ENCODE assay signal across 35 mouse cellular contexts in genomic region chr1:153019128-153019527, GRCm38 (mm10).
"Had no signal": no experiment of that assay in that cellular context is flagged by ENCODE, and none has a peak within 500 bp of the region (broad histone marks: within the 10 kb centered on the region; RNA-seq: fewer than 3 reads in every experiment).

No protein-coding gene starts in this region.

- ATAC-seq: hindbrain, embryonic 16.5 days; hindbrain, postnatal 0 days; inflammation-experienced regulatory T-cells, adult 6 months; intestine, embryonic 15.5 days; intestine, embryonic 16.5 days; intestine, postnatal 0 days had no signal

- H3K9ac ChIP-seq: heart, embryonic 12.5 days; heart, embryonic 13.5 days; heart, embryonic 15.5 days; hindbrain, embryonic 12.5 days; hindbrain, embryonic 13.5 days; hindbrain, embryonic 14.5 days; hindbrain, embryonic 15.5 days; intestine, embryonic 15.5 days; kidney, embryonic 15.5 days had no signal

- H3K9me3 ChIP-seq: heart, embryonic 10.5 days; heart, embryonic 12.5 days; heart, embryonic 13.5 days; heart, embryonic 15.5 days; hindbrain, embryonic 10.5 days; hindbrain, embryonic 12.5 days; hindbrain, embryonic 13.5 days; hindbrain, embryonic 15.5 days; intestine, embryonic 15.5 days; kidney, embryonic 15.5 days had no signal

- H3K4me2 ChIP-seq: heart, embryonic 11.5 days; heart, embryonic 12.5 days; heart, embryonic 13.5 days; heart, embryonic 15.5 days; hindbrain, embryonic 12.5 days; hindbrain, embryonic 13.5 days; hindbrain, embryonic 14.5 days; hindbrain, embryonic 15.5 days; intestine, embryonic 15.5 days; kidney, embryonic 15.5 days had no signal

- H3K36me3 ChIP-seq: heart, embryonic 10.5 days; heart, embryonic 12.5 days; heart, embryonic 13.5 days; heart, embryonic 15.5 days; hindbrain, embryonic 10.5 days; hindbrain, embryonic 12.5 days; hindbrain, embryonic 13.5 days; hindbrain, embryonic 15.5 days; intestine, embryonic 15.5 days; kidney, embryonic 15.5 days had no signal

- H3K27ac ChIP-seq: heart, embryonic 10.5 days; heart, embryonic 13.5 days; heart, embryonic 15.5 days; hindbrain, embryonic 10.5 days; hindbrain, embryonic 12.5 days; hindbrain, embryonic 13.5 days; hindbrain, embryonic 14.5 days; hindbrain, embryonic 15.5 days; hindbrain, postnatal 0 days; intestine, embryonic 15.5 days; kidney, embryonic 15.5 days; kidney, postnatal 0 days; layer of hippocampus, adult 2 months had no signal

- H3K27me3 ChIP-seq: heart, embryonic 12.5 days; heart, embryonic 13.5 days; heart, embryonic 15.5 days; hindbrain, embryonic 12.5 days; hindbrain, embryonic 13.5 days; hindbrain, embryonic 15.5 days; intestine, embryonic 15.5 days; kidney, embryonic 15.5 days had no signal

- DNase-seq: heart, postnatal 10 days; heart, postnatal 14 days; heart, postnatal 36 days; heart, postnatal 4 days; kidney, adult 11 months; kidney, adult 18-20 months; kidney, adult 2 months; kidney, adult 8-10 months; kidney, adult 9 months; kidney, postnatal 10 days; kidney, postnatal 14 days; kidney, postnatal 25 days; kidney, postnatal 36 days; kidney, postnatal 4 days; layer of hippocampus, adult 9-11 months; layer of hippocampus, postnatal 36 days had no signal

- H3K4me3 ChIP-seq: heart, embryonic 10.5 days; heart, embryonic 12.5 days; heart, embryonic 13.5 days; heart, embryonic 15.5 days; hindbrain, embryonic 10.5 days; hindbrain, embryonic 12.5 days; hindbrain, embryonic 13.5 days; hindbrain, embryonic 15.5 days; intestine, embryonic 15.5 days; kidney, embryonic 15.5 days; layer of hippocampus, adult 2 months had no signal
